Mouse (Mus musculus): ENCODE results near the gene Rsc1a1.

GRCm38 (mm10) chr4:141660884-141661283, 24.5 kb downstream of the Rsc1a1 start:
- no peak for TF ChIP-seq CTCF (IDR thresholded peaks at IDR 0.05; ENCODE audit: low read depth, low read length)
- no peak for TF ChIP-seq GATA1 (IDR thresholded peaks at IDR 0.05; ENCODE audit: borderline replicate concordance, low read length)
